Mouse (Mus musculus) erythroblast, embryonic 14.5 days (primary cell): Measurements from ENCODE around the gene Kctd12b.

Experiments
- GATA1 ChIP-seq: IDR thresholded peaks from 2 replicates; pipeline ENCODE4 v1.6.1; 2012; ENCODE audit warnings: low read length, inconsistent platforms, mixed read lengths
- TAL1 ChIP-seq: IDR thresholded peaks from 3 replicates; pipeline ENCODE4 v1.6.1; 2012; ENCODE audit warnings: low read length, inconsistent platforms, mixed read lengths

DNA sequence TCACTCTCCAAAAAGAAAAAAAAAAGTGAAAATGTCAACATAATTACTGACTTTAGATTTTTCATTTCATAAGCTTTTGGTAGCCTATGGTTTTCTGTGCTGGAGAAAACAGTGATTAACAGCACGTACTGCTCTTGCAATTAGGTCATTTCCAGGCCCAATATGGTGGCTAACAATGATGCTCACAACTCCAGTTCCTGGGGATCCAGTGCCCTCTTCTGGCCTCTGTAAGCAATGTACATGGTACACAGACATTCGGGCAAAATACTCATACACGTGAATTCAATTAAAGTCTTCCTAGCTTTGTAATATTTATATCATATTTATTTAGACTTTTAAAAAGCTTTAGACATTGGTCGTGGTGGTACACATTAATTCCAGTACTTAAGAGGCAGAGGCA is 23.4 kb upstream of the Kctd12b start:
- TF ChIP-seq GATA1 (no peak), TAL1 (no peak)
